Mouse (Mus musculus): ENCODE measurements around the gene Acsl1. TPM values are rescaled to one million over a fixed set of nuclear protein-coding genes. Genes with fewer than 3 reads are reported as not detected.

Gene Acsl1
- polyA plus RNA-seq, 1 experiment, result 39.1 TPM

DNA sequence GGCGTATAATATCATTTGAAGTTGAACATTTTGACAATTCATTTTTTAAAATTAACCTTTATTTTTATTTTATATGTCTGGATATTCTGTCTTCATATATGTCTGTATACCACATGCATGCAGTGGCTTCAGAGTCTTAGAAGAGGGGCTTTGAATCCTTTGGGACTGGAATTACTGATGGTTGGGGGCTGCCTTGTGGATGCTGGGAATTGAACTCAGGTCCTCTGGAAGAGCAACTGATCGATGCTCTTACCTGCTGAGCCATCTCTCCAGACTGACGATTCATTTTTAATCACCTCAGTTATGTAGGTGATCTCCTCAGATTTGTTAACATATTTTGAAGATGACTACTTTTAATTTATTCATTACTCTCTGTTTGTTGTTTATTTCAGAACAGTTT, 3.3 kb downstream of the Acsl1 start:
- no peak overlapping the region for H3K4me3 ChIP-seq (replicated peaks; ENCODE audit: extremely low read depth, low read depth, low read length)
- no peak for DNase-seq
- TF ChIP-seq POLR2A (IDR thresholded peaks at IDR 0.05; ENCODE audit: borderline replicate concordance, extremely low read depth, low read depth, low read length) (no peak), CTCF (IDR thresholded peaks at IDR 0.05; ENCODE audit: insufficient read depth, low read length) (no peak)
- peaks cover 2% of the 10 kb centered on the region; the same call in 1 of the 2 replicates for H3K4me1 ChIP-seq (ENCODE audit: control insufficient read depth, insufficient read depth, low read length)
- 94% methylated on average over 3 of the region's 3 CpGs for WGBS

DNA sequence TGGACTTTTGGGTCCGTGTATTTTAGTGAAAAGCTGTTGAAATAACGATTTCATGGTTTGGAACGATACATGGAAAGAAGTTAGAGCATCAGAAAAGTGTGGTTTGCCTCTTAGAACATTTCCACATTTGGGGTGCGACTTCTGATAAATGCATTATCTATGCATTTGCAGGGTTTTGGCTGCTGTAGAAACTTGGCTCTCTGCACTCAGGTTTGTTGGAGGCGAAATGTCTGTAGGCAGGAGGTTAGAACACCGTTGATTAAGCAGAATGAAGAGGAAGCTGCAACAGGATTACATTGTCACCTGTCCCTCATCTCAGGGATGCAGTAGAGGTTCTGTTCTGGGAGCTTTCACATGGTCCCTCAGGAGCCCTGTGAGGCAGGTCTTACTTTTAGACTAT, 3.8 kb downstream of the Acsl1 start:
- H3K4me3 ChIP-seq (replicated peaks; ENCODE audit: extremely low read depth, low read depth, low read length), result no peak overlapping the region
- TF ChIP-seq POLR2A (IDR thresholded peaks at IDR 0.05; ENCODE audit: borderline replicate concordance, extremely low read depth, low read depth, low read length) (no peak), CTCF (IDR thresholded peaks at IDR 0.05; ENCODE audit: insufficient read depth, low read length) (no peak)
- no peak for DNase-seq
- peaks cover 2% of the 10 kb centered on the region; the same call in 1 of the 2 replicates for H3K4me1 ChIP-seq (ENCODE audit: control insufficient read depth, insufficient read depth, low read length)
- 83% methylated on average over 6 of the region's 6 CpGs for WGBS

DNA sequence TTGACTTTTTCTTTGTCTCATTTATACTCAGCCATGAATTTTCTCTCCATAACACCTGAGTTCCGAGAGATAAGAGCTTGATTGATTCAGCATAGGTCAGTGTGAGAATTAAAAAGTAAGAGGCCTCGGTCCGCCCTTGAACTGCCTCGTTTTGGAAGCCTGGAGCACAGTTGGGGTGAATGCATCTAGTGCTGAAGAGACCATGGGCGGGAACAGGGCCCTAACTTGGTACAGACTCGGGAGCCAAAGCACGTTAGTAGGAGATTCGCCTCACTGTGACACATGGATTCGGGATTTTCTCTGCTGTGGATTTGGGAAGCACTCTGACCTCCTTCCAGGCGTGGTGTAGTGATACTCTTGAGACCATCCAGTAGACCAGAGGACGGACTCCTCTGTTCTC, 4.6 kb downstream of the Acsl1 start:
- DNase-seq, result no peak
- Histone ChIP-seq H3K4me3 (replicated peaks; ENCODE audit: extremely low read depth, low read depth, low read length) (no peak overlapping the region), H3K4me1 (ENCODE audit: control insufficient read depth, insufficient read depth, low read length) (peaks cover 2% of the 10 kb centered on the region; the same call in 1 of the 2 replicates)
- WGBS, result 75% methylated on average over 11 of the region's 11 CpGs
- TF ChIP-seq CTCF (IDR thresholded peaks at IDR 0.05; ENCODE audit: insufficient read depth, low read length) (no peak), POLR2A (IDR thresholded peaks at IDR 0.05; ENCODE audit: borderline replicate concordance, extremely low read depth, low read depth, low read length) (no peak)

DNA sequence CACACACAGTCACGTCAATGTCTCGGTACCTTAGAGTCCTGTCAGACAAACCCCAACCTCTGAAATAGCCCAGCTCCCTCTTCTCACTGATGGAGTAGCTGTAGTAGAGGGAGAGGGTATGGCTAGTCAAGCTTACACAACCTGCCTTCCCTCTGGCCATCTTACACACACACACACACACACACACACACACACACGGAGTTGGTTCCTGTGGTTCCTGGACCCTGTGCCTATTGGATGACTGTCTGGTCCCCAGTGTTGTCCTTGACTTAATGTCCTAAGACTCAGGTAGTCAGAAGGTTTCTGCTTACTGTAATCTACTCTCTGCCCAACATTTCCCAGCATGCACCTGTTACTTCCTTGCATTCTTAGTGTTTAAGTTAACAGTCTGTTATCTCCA, 5.1 kb downstream of the Acsl1 start:
- 95% methylated on average over 3 of the region's 3 CpGs for WGBS
- H3K4me3 ChIP-seq (replicated peaks; ENCODE audit: extremely low read depth, low read depth, low read length), result no peak overlapping the region
- peaks cover 2% of the 10 kb centered on the region; the same call in 1 of the 2 replicates for H3K4me1 ChIP-seq (ENCODE audit: control insufficient read depth, insufficient read depth, low read length)
- TF ChIP-seq POLR2A (IDR thresholded peaks at IDR 0.05; ENCODE audit: borderline replicate concordance, extremely low read depth, low read depth, low read length), result no peak
- DNase-seq, result no peak

DNA sequence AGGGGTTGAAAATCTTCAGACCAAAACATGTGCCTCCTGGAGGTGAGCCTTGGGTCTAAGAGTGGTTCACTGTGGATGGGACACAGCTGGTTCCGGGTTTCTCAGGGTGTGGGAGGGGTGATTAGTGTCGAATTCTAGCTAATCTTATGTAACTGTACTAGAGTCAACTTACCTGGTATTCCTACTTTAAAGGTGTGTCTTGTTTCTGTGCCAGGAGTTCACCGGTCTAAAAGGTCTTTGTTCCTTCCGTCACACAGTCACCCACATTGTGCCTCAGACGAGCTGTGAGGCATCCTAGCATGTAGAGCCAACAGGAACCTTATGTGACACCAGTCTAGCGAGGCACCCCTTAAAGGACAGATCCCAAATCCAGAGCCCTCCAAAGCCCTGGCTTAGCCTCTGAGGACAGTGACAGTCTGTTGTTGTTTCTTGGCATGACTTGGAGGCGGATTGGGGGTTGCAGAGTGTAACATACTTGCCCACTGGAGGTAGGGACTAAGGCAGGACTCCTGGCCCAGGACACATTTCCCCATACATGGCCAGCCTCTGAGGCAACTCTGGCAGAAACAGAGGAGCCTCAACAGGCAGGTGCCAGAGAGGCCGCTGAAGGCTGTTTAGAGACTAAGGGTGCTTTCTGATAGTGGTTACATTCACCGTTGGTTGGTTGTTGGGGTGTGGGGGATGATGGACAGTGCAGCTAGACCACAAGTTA, 7.1 kb downstream of the Acsl1 start:
- TF ChIP-seq POLR2A (IDR thresholded peaks at IDR 0.05; ENCODE audit: borderline replicate concordance, extremely low read depth, low read depth, low read length) (no peak), CTCF (IDR thresholded peaks at IDR 0.05; ENCODE audit: insufficient read depth, low read length) (no peak)
- DNase-seq, result no peak
- no peaks in the 10 kb centered on the region for H3K4me1 ChIP-seq (ENCODE audit: control insufficient read depth, insufficient read depth, low read length)
- 67% methylated on average over 9 of the region's 9 CpGs for WGBS
- no peak overlapping the region for H3K4me3 ChIP-seq (replicated peaks; ENCODE audit: extremely low read depth, low read depth, low read length)

DNA sequence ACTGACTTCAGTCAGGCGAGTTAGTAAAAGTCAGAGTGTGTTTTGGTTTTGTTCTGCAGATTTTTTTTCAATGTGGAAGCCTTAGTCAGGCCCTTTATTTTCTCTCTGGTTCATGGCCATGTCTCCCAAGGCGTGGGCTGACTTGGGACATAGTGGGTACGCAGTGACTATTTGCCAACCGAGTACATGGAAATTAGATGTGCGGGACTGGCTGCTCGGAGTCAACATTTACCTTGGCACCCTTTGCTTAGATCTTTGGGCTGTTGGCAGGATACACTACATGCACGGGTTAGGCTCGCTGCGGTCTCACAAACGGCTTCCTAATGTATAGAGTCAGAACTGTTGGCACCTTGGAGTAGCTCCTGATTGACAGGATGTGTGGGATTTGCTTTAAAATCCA, 7.9 kb downstream of the Acsl1 start:
- TF ChIP-seq CTCF (IDR thresholded peaks at IDR 0.05; ENCODE audit: insufficient read depth, low read length), result no peak
- no peak for TF ChIP-seq POLR2A (IDR thresholded peaks at IDR 0.05; ENCODE audit: borderline replicate concordance, extremely low read depth, low read depth, low read length)
- H3K4me1 ChIP-seq (ENCODE audit: control insufficient read depth, insufficient read depth, low read length), result no peaks in the 10 kb centered on the region; the same call in 1 of the 2 replicates
- no peak for DNase-seq
- 66% methylated on average over 10 of the region's 10 CpGs for WGBS
- H3K4me3 ChIP-seq (replicated peaks; ENCODE audit: extremely low read depth, low read depth, low read length), result no peak overlapping the region

DNA sequence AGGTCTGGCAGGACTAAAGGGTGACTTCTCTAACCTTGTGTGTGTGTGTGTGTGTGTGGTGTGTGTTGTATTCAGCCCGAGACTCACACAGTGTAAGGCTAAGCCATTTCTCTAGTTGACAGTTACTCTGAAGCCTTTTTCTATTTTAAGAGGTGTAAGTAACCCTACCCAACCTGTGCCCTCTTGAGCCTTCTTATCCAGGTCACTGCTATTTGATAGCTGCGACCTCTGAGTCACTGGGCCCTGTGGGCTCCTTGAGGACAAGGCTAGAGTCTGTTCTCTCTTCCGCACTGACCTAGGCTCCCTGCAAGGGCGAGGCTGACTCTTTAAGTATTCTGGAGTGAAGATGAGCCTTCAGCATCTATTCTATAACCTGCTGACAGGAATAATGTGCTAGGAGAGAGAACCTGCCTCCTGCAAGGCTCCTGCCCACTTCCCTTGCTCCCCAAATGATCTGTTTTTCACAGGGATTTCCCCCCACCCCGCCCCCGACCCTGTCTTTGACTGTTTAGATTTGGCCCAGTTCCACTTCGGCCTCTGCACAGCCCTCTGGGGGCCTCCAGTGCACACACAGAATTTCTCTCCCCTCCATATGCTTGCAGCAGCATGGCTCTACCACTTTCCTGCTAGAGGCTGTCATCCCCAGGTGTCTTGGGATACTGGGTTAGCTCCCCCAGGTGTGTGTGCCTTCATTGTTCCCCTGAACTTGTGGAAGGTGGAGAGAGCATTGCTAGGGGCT, 9.1 kb downstream of the Acsl1 start:
- Histone ChIP-seq H3K4me1 (ENCODE audit: control insufficient read depth, insufficient read depth, low read length) (peaks cover 3% of the 10 kb centered on the region; the same call in 1 of the 2 replicates), H3K4me3 (replicated peaks; ENCODE audit: extremely low read depth, low read depth, low read length) (no peak overlapping the region)
- DNase-seq, result no peak
- 42% methylated on average over 7 of the region's 7 CpGs for WGBS
- TF ChIP-seq POLR2A (IDR thresholded peaks at IDR 0.05; ENCODE audit: borderline replicate concordance, extremely low read depth, low read depth, low read length), result no peak
- TF ChIP-seq CTCF (IDR thresholded peaks at IDR 0.05; ENCODE audit: insufficient read depth, low read length), result no peak

DNA sequence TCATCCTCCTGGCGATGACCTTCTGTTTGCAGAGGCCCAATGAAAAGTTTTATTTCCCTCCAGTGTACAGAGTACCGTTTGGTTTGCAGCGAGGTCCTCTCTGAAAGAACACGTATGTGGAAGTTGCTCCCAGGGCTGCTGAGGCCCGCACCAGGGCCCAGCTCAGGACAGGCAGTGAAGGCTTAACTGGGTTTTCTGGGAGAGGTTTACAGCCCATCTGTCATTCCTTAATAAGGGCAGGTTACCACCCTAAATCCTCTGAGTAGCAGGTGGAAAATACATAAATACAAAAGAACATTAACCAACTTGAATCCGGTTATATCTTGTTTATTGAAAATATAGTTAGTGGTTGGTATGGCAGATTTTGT, 9.7 kb downstream of the Acsl1 start:
- TF ChIP-seq CTCF (IDR thresholded peaks at IDR 0.05; ENCODE audit: insufficient read depth, low read length) (no peak), POLR2A (IDR thresholded peaks at IDR 0.05; ENCODE audit: borderline replicate concordance, extremely low read depth, low read depth, low read length) (no peak)
- peaks cover 3% of the 10 kb centered on the region; the same call in 1 of the 2 replicates for H3K4me1 ChIP-seq (ENCODE audit: control insufficient read depth, insufficient read depth, low read length)
- DNase-seq, result no peak
- H3K4me3 ChIP-seq (replicated peaks; ENCODE audit: extremely low read depth, low read depth, low read length), result no peak overlapping the region
- WGBS, result 60% methylated on average over 6 of the region's 6 CpGs

DNA sequence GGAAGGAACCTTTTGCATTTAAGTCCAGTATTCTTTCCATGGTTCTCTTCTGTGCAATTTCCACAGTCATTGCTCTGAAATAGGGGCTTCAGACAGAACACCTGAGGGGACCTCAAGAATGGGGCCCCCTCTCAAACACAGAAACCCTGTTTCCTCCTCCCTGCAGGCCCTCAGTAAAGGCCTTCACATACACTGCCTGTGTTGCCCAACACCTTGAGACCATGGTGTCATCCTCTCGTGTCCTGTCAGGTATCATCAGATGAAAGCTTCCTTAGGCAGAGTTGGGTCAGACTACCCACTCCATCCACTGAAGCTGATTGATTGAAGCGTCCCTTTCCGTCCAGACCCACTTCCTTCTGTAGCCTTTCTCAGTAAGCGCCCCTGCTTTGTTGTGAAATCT, 11.9 kb downstream of the Acsl1 start:
- Histone ChIP-seq H3K4me3 (replicated peaks; ENCODE audit: extremely low read depth, low read depth, low read length) (no peak overlapping the region), H3K4me1 (ENCODE audit: control insufficient read depth, insufficient read depth, low read length) (peaks cover 3% of the 10 kb centered on the region; the same call in 1 of the 2 replicates)
- TF ChIP-seq CTCF (IDR thresholded peaks at IDR 0.05; ENCODE audit: insufficient read depth, low read length) (no peak), POLR2A (IDR thresholded peaks at IDR 0.05; ENCODE audit: borderline replicate concordance, extremely low read depth, low read depth, low read length) (no peak)
- DNase-seq, result no peak
- 83% methylated on average over 4 of the region's 4 CpGs for WGBS

DNA sequence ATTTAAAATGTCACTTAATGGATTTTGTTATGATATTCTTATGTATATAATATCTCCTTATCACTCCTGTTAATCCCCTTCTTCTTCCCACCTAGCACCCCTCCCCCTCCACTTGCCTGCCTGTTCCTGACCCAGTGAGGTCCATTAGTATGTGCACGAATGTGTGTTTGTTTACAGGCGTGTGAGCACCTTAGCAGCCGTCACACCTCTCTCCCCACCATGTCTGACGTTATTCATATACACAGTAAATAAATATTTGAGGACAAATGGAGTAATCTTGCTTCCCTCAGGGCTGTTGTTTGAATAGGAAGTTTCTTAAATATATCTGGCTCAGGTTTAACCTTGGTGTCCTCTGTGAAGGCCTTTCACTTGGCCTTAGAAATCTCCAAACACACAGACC, 12.4 kb downstream of the Acsl1 start:
- H3K4me3 ChIP-seq (replicated peaks; ENCODE audit: extremely low read depth, low read depth, low read length), result no peak overlapping the region
- no peak for TF ChIP-seq POLR2A (IDR thresholded peaks at IDR 0.05; ENCODE audit: borderline replicate concordance, extremely low read depth, low read depth, low read length)
- no peak for TF ChIP-seq CTCF (IDR thresholded peaks at IDR 0.05; ENCODE audit: insufficient read depth, low read length)

More for the DNA sequence above, 12.4 kb downstream of the Acsl1 start:
- WGBS, result 48% methylated on average over 4 of the region's 4 CpGs
- H3K4me1 ChIP-seq (ENCODE audit: control insufficient read depth, insufficient read depth, low read length), result peaks cover 3% of the 10 kb centered on the region
- no peak for DNase-seq

Measured in lung, adult 2 months (tissue).